Mouse (Mus musculus): ENCODE results near the gene Tenm3.

DNA sequence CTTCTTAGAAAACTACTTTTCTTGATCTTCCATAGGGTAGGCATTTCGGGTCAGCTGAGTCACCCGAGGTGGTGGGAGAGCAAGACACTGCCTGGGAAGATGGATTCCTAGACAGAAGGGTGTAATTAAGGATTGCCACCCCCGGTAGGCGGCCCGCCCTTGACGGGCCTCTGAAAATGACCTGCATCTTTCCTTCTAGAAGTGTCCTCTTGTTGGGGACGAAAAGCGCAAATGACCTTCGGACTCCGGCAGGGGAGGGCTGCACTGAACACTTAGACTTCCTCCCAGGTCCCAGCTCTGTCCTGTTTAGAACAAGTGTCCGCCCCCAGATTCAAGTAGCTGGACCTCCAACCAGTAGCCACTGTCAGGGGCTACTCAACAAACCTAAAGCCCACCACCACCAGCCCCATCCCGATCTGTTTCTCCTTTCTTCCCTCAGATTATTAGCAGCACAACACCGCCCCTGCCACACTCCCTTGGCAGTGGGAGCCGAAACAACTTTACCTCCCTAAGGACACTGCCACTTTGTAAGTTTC lies 687 bp upstream of the Tenm3 start:
- TF ChIP-seq POLR2A (IDR thresholded peaks at IDR 0.05; ENCODE audit: low read depth, low read length), result no peak
- no peak for TF ChIP-seq CTCF (IDR thresholded peaks at IDR 0.05; ENCODE audit: borderline replicate concordance, insufficient read depth, low read length)
